Mouse (Mus musculus) central nervous system, embryonic 14 days (tissue): ENCODE measurements around the gene Syce3. TPM values are rescaled to one million over a fixed set of nuclear protein-coding genes. Genes with fewer than 3 reads are reported as not detected.

Source experiments
- polyA plus RNA-seq: library from polyadenylated mRNA; depleted of rRNA; stranded (reverse); fragments of >200 nt; gene quantifications from 2 replicates; pipeline ENCODE4 v1.2.3, GENCODE M21; 2012; rRNA removed

The Syce3 gene
- polyA plus RNA-seq, result not detected in 2 replicates

GRCm38 (mm10) chr15:89410118-89410517 lies at the start of gene Syce3:
TSS of gene Syce3 (minus strand) at chr15:89410503.

GRCm38 (mm10) chr15:89453865-89454478 lies 43.7 kb upstream of the Syce3 start, which contains the start of gene Mapk8ip2:
TSS of gene Mapk8ip2 (plus strand) at chr15:89453913.

DNA sequence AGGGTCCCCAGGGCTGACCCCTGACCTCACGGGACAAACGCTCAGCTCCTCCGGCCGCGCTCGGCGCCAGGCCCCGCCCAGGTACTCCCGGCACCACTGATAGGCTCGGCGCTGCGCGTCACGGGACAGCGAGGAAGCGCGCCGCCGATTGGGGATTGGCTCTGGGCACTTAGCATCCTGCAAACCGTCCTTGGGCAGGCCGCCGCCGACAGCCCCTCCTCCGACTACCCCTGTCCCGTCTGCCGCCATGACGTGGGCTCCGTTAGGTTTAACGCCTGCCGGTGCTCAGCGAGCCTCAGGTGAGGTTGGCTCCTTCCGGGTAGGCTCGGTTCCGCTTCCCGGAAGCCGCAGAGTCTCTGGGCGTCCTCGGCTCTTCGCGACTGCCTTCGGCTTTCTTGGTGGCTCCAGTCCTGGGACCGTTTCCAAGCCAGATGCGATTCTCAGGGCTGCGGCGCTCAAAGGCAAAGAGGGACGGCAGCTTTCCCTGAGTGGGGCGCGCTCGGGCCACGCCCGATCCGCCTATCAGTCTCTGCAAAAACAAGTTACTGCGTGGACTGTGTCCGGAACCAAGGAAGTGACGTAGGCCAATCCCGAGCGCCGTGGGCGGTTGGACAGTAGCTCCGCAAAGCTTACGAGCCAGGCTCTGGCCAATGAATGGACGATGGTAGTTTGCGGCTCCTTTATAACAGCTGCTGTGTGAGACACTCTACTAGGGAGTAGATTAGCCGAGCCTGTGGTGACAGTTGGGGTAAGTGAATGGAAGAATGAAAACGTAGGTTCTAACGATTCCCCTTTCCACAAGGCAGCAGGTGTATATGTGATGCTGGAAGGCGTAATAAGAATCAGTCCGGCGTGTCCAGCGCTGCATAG lies 19.3 kb upstream of the Syce3 start, which contains the start of the genes C730034F03Rik, Gm44502 and Chkb:
Gene C730034F03Rik (plus strand): TSS at position 238 of the 870 bp plus-strand sequence.
Gene Gm44502 (minus strand): TSS at position 345 of the 870 bp plus-strand sequence.
Gene Chkb (minus strand): TSS at position 557 of the 870 bp plus-strand sequence.

DNA sequence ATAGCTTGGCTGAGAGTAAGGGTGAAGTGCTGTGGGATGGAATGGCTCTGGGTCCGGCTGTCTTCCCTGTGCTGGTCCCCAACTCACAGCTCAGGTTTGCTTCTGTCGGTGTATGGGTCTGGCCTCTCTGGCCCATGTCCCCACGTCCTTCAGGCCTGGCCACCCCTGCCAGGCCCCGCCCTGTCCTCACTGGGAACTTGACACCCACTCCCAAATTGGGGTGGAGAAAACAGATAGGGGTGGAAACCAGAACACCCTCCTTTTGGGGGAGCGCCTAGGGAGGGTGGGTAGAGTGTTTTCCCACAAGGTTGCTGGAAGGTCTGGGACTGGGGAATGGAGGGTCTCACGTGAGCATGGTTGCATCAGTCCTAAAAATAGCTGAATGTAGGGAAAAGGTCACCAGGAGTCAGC lies 15.4 kb upstream of the Syce3 start, which contains the start of gene Cpt1b:
Gene Cpt1b (minus strand): TSS at position 153 of the 411 bp plus-strand sequence.

DNA sequence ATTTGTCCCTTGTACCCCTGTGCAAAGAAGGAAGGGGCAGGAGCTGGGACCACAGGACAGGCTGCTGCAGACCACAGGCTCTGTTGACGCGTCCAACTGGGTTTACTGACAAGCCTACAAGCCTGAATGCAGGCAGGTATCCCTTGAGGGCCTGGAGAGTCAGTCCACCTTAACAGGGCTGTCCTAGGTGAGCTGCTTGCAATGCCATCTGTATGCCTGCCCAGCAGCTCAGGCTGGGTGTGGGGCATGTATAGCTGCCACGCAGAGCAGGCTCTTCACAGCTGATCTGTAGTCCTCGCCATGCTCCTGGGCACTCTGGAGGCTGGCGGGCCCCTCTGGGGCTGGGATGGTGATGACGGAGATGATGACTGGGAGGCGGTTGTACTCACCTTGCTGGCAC lies 25.7 kb downstream of the Syce3 start, which contains the start of gene Klhdc7b:
Gene Klhdc7b (plus strand): TSS at position 301 of the 400 bp plus-strand sequence.

DNA sequence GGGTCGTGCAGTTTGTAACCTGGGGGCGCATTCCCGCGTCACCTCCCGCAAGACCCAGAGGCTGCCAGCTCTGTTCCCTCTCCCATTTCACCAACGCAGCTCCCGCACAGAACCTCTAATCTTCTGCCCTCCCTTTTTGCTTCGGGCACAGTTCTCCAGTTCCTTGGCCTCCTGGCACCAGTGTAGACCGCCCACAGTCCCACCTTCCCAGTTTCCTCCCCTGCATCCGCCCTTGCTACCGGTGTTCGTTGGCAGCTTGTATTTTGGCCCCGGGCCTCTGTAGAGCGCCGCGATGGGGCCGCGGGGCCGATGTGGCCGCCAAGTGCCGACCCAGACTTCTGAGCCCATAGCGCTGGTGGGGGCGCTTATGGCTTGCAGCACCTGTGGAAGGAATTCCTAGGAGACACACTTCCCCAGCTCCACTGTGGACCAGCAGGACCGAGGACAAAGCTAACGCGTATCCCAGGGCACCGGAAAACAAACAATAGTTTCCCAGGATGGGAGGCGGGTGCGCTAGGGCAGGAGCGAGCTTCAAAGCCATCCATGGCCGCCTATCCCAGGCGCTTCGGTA lies 31.4 kb downstream of the Syce3 start, which contains the start of gene Odf3b:
Gene Odf3b (minus strand): TSS at position 452 of the 571 bp plus-strand sequence.

DNA sequence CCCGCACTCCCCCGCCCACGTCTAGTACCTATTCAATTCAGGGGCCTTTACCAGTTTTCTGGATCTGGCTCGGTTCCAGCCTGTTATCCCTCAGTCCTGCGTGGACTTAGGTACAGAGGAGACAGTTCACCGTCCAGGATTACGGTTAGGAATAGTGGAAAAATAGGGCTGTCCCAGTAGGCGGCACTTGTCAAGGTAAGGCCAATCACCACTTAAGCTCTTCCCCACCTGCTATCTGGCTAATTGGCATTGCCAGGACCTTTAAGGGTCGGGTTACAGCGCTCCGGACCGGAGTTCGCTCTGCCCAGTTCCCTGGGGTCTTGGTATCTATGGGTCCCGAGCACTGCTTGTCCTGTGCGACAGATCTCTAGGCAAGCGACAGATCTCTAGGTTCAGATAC lies 33.3 kb downstream of the Syce3 start, which contains the start of gene Tymp:
Gene Tymp (minus strand): TSS at position 83 of the 400 bp plus-strand sequence.

GRCm38 (mm10) chr15:89373762-89374248 lies 36.5 kb downstream of the Syce3 start, which contains the start of gene Sco2:
TSS of gene Sco2 (minus strand) at chr15:89373846.

DNA sequence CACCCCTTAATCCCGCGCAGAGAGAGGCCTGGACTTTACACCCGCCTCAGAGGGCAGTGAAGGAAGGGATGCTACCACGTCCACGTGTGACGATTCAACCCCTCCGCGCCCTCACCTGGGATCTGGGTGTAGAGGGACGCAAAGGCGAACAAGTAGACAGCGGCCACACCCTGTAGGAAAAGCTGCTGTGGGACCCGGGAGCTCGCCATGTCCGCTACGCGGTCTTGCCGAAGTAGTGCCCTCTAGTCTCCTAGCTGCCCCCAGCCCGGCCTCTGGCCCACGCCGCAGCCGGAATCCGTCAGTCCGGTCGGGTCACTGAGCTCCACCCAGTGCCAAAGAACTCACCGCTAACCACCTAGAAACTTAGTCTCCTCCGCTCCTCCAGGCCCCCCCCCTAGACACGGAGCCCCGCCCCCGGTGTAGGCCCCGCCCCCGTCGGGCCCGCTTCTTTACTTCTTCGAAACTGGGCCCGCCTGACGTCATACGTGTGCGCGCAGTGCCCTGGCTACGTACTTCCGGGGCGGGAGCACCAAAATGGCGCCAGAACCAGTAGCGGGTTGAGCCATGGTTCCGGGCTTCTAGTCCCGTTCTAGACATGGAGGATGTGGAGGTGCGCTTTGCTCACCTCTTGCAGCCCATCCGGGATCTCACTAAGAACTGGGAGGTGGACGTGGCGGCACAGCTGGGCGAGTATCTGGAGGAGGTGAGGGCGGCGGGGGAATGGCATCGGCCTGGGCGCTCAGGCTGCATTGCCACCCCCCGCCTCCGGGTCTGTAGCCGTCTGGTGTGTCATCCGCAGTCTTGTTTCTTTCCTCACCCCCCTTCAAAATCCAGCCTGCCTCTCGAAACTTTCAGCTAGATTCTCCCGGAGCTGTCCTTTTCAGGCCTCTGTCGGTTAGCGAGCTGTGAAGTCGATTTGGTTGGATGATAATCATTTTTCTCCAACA lies 54.8 kb downstream of the Syce3 start, which contains the start of the genes Lmf2 and Ncaph2:
Gene Lmf2 (minus strand): TSS at position 419 of the 947 bp plus-strand sequence.
Gene Ncaph2 (plus strand): TSS at position 479 of the 947 bp plus-strand sequence.

Other genes with a start within 250 kb of the Syce3 start
- 177 and 193 TPM in 2 replicates for gene Plxnb2, start 229.7 kb downstream of the Syce3 start, polyA plus RNA-seq
- 137 and 147 TPM in 2 replicates for gene Dennd6b, start 214.0 kb downstream of the Syce3 start, polyA plus RNA-seq
- gene Ppp6r2, start 198.9 kb downstream of the Syce3 start, polyA plus RNA-seq, result 132 and 154 TPM in 2 replicates
- 177 and 203 TPM in 2 replicates for gene Sbf1, start 95.2 kb downstream of the Syce3 start, polyA plus RNA-seq
- 0.04 and 0.06 TPM in 2 replicates for gene Adm2, start 87.8 kb downstream of the Syce3 start, polyA plus RNA-seq
- not detected in 2 replicates for gene Miox, start 76.1 kb downstream of the Syce3 start, polyA plus RNA-seq
- gene Lmf2, start 54.8 kb downstream of the Syce3 start, polyA plus RNA-seq, result 28.3 and 34.0 TPM in 2 replicates
- 118 and 120 TPM in 2 replicates for gene Ncaph2, start 54.8 kb downstream of the Syce3 start, polyA plus RNA-seq
- gene Sco2, start 36.7 kb downstream of the Syce3 start, polyA plus RNA-seq, result 26.9 and 27.1 TPM in 2 replicates
- 2.6 and 2.8 TPM in 2 replicates for gene Tymp, start 33.5 kb downstream of the Syce3 start, polyA plus RNA-seq
- gene Odf3b, start 31.2 kb downstream of the Syce3 start, polyA plus RNA-seq, result 3.2 and 3.6 TPM in 2 replicates
- 0.01 TPM in 1 of 2 replicates, not detected in the other for gene Klhdc7b, start 25.6 kb downstream of the Syce3 start, polyA plus RNA-seq
- gene Cpt1b, start 15.4 kb upstream of the Syce3 start, polyA plus RNA-seq, result 7.6 and 8.0 TPM in 2 replicates
- 3.0 and 3.3 TPM in 2 replicates for gene C730034F03Rik, start 19.1 kb upstream of the Syce3 start, polyA plus RNA-seq
- gene Gm44502, start 19.2 kb upstream of the Syce3 start, polyA plus RNA-seq, result 0.28 and 0.29 TPM in 2 replicates
- 86.7 and 102 TPM in 2 replicates for gene Chkb, start 19.4 kb upstream of the Syce3 start, polyA plus RNA-seq
- 68.3 and 76.1 TPM in 2 replicates for gene Mapk8ip2, start 43.4 kb upstream of the Syce3 start, polyA plus RNA-seq
- 22.9 and 28.1 TPM in 2 replicates for gene Arsa, start 66.9 kb upstream of the Syce3 start, polyA plus RNA-seq
- 25.9 and 30.0 TPM in 2 replicates for gene Shank3, start 89.1 kb upstream of the Syce3 start, polyA plus RNA-seq
- 7.3 and 8.0 TPM in 2 replicates for gene Acr, start 157.8 kb upstream of the Syce3 start, polyA plus RNA-seq
- 99.4 and 109 TPM in 2 replicates for gene Rabl2, start 181.4 kb upstream of the Syce3 start, polyA plus RNA-seq